Mouse (Mus musculus) yolk sac, embryonic 10.5 days (tissue): ENCODE results near the gene Thg1l.

Experiments
- DNase-seq: peaks from one replicate; pipeline ENCODE4 v3.0.0-alpha.2; 2017; ENCODE audit warnings: low spot score

The Thg1l gene

DNA sequence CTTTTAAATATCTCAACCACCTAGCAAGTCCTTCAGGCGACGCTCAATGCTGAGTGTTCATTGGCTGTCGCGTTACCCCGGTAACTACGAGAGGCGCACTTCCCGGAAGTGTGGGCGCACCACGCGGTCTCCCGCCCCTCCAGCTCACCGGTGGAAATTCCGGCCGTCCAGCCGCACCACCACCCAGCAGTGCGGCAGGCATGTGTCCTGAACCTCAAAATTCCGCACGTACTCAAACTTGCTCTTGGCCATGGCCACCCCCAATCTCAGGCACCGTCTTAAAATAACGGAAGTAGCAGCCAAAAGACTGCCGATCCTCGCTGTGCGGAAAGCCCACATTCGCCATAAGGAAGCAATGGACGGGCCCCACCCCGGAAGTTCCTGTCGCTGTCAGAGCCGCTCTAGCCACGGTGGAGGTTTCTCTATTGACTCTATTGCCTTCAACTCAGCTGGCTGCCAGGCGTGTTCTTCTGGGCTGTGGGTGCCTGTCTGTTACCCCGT, at the start of gene Thg1l:
Thg1l (minus strand) TSS at position 368 of the 501 bp plus-strand sequence.
- DNase-seq = peak; percentile 94

DNA sequence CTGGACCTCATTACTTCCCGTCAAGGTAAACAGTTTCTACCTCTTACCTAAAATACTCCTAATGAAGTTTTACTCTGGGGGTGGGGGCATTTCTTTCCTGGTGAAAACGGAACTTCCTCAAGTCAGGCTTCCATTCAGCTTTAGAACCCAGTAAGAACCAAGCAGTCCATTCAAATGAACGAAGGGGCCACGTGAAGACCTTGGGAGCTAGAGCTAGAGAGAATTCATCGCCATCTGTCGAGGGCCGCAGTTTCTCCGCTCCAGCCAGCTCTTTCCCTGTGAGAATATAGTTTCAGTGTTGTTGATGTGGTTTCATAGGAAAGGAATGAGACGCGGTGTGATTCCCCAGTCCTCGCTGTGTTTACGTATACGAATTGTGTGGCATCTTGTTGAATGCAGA, 36.8 kb upstream of the Thg1l start:
- DNase-seq = no peak

DNA sequence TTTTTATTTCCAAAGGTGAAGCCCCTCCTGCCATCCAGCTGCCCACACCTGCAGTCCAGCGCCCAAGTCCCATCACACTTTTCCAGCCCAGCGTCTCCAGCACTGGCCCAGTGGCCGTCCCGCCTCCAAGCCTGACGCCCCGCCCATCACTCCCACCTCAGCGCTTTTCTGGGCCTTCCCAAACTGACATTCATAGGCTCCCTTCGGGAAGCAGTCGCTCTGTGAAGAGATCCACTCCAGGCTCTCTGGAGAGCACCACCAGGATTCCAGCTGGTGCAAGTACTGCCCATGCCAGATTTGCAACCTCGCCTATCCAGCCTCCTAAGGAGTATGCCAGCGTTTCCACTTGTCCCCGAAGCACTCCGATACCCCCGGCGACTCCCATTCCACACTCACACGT, 36.3 kb upstream of the Thg1l start:
- peak; percentile 44 for DNase-seq

DNA sequence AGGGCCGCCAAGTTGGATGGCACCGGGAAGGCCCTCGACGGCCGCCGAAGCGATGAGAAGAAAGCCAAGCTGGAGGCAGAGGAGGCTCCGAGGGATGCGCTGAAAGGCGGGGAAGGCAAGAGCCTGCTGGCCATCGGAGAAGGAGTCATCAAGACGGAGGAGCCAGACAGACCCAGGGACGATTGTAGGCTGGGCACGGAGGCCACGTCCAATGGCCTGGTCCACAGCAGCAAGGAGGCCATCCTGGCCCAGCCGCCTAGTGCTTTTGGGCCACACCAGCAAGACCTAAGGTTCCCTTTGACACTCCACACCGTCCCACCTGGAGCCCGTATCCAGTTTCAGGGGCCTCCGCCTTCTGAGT, 25.6 kb upstream of the Thg1l start:
- no peak for DNase-seq

DNA sequence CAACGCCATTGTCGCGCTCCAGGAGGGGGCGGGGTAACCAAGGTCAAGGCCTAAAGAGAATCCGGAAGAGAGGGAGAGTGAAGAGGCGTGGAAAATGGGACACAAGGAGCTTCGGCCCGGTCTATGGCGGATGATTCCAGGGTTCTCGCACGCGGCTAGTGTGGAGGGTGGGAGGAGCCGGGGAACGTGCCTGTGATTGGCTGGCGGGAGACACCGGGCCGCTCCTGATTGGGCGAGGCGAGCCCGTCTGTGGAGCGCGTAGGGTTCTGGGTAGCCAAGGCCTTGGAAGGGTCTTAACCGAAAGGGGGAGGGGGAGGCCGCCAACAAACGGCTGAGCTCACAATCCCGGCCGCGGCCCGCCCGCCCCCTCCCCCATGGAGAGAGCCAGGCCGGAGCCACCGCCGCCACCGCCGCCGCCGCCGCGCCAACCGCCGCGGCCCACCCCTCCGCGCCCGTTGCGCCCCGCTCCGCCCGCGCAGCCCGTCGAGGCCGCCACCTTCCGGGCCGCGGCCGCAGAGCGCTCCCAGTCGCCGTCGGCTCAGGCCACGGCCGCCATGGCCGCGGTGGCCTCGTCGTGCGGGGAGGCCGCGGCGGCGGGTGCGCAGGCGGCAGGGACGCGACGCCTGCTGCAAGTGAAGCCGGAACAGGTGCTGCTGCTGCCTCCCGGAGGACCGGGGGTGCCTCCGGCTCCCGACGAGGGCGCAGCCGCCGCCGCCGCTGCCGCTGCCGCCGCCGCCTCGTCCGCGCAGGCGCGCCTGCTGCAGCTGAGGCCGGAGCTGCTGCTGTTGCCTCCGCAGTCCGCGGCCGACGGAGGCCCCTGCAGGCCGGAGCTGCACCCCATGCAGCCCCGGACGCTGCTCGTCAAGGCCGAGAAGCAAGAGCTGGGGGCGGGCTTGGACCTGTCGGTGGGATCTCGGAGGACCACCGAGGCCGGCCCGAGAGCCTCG, 24.9 kb upstream of the Thg1l start, which contains the start of gene Sox30:
Sox30 (plus strand) TSS at position 365 of the 947 bp plus-strand sequence.
- peak; percentile 73 for DNase-seq

DNA sequence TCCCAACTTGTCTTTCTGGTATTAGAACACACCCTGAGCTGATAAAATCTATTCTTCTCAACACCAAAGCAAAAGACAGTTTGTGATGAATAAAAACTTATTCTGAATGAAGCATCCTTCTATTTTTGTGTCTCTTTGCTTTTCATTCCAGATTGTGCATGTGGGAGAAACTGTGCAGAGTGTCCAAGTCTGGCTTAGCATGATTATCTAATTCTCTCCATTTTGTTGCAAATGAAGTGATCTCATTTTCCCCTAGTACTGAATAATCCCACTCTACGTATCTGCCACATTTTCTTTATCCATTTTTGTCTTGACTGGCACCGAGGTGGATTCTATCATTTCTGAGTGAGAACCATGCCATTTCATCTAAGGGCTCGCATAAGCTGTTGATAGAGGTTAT, 20.8 kb upstream of the Thg1l start:
- no peak for DNase-seq

DNA sequence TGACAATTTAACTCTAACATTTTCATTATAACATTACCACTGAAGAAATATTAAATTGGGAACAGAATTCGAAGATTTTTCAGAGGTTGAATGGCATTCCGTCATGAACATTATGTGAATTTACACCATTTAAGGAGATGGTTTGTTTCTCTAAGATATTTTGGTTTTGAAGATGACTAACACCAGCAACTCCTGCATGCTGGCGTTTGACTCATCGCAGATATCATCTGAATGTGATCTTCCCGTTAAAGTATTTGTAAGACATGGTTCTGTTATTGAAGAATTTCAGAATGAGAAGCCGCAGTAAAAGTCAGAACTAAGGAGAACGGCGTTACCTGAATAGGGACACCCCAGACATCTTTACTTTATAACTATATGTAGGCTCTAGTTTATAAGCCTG, 19.2 kb upstream of the Thg1l start:
- no peak for DNase-seq

DNA sequence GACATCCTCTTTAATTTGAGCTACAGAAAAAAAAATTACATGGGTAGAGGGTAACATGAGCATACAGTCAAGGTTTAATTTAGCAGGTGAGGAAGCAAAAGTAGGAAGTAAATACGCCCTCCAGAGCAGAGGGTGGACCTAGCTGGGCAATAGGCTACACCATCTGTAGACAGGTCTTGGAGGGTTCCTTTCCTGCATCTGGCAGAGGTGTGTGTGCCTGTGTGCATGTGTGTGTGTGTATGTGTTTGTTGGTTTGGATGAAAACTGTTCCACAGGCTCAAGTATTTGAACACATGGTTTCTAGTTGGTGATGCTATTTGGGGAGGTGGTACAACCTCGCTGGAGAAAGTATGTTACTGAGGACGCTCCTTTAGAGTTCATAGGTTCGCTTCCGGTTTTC, 18.3 kb upstream of the Thg1l start:
- DNase-seq = no peak

DNA sequence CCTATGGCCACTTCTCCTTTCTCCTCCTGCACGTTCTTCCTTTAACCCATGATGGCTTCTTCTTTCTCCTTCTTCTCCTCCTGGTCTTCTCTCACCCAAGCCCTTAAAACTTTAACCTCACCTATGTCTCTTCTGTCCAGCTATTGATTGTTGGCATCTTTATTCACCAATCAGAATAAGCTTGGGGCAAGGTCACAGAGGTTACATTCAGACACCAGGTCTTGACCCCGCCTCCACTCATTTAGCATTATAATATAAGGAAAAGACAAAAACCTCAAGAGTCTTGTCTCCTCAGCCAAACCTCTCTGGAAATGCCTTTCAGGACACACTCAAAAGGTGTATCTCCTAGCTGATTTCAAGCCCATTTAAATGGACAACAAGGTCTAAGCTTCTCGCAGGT, 13.2 kb upstream of the Thg1l start:
- no peak for DNase-seq

DNA sequence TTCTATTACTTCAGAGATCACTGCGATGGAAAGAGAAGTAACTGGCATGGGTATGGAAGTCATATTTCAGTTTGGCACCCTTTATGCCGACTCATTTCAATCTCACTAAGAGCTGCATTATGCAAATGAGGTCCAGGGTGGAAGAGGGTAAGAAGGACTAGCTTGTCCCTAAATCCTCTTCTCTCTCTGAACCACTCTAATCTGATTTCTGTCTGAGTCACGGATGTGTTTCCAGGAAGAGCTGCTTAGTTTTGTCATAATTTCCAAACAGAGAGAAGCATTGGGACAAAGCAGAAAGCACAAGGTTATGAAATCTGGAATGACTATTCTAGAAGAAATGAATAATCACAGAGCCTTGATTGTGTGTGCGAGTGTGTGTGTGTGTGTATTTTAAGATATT, 11.6 kb upstream of the Thg1l start:
- no peak for DNase-seq

DNA sequence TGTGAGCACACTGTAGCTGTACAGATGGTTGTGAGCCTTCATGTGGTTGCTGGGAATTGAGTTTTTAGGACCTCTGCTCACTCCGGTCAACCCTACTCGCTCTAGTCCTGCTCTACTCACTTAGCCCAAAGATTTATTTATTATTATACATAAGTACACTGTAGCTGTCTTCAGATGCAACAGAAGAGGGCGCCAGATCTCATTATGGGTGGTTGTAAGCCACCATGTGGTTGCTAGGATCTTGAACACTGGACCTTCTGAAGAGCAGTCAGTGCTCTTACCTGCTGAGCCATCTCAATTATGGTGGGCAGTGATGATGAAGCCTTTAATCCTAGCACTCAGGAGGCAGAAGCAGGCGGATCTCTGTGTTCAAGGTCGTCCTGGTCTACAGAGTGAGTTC, 4.7 kb upstream of the Thg1l start:
- no peak for DNase-seq

DNA sequence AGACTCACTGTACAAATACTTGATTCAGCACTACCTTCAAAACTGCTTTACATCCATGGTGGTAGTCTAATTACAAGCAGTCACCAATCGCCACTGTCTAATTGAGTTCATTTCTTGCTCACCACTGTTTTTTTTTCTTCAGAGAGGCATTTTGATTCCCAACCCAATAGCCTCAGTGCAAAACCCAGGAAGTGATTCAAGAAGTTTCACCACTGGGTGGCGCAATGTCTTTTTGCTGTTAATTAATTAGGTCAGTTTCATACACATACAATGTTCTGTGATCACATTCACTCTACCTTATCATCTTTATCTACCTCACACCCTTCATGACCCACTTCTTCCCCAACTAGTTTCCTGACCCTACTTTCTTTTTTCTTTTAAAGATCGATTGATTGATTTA, 4.3 kb upstream of the Thg1l start:
- no peak for DNase-seq

DNA sequence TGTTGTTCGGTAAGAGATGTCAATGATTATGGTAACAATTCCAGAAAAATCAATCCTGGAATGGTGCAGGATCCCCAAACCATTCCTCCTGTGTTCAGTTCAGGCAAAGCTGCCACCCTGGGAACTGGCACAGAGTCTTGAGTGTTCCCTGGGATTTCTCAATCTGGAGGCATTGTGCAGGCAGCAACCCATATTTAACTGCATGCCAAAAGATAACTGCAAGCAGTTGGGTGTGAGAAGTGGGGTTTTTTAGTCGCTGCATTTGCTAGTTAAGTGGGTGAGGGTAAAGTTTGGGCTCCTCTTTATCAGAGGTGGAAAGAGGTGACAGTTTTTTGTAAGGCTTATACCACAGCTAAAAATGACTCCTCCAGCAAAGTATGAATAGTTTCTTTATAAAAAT, 7.8 kb downstream of the Thg1l start:
- no peak for DNase-seq

DNA sequence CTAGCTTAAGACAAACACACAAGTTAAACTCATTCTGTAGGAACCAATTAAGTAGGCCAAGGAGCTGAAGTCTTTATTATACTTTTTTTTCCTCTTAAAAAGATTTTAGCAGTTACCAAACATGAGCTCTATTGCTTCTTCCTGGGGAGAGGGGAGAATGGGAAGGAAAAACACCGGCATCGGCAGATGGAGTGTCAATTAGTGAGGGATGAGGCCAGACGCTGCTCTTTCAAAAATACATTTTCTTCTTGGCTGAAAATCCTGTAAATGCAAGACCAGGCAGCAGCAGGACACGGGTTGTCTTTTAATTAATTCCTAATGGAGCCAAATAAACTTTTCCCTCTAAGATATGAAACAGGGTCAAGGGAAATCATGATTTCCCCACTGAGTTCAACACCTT, 8.5 kb downstream of the Thg1l start:
- DNase-seq = no peak

DNA sequence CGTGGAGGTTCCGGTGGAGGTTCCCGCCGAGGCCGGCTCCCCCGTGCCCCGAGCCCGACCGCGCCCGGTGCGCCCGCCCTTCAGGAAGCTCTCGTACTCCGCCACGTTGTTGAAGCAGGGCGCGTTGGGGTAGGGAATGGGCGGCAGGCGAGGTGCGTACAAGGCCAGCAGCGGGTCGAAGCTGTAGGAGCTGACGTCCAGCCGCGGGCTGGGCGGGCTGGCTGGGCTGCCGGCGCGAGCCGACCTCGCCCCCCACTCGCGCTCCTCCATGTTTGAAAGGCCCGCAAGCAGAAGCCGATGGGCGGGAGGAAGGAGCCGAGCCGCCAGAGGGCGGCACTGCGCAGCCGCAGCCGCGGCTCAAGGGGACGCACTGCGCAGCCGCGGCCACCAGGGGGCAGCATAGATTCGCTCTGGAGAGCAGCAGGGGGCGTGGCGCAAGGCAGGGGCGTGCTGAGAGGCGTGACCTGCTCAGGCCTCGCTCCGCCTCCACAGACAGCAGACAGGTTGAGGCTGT, 10.6 kb downstream of the Thg1l start, which contains the start of gene Lsm11:
Lsm11 (minus strand) TSS at position 293 of the 514 bp plus-strand sequence.
- peak; percentile 93 for DNase-seq

DNA sequence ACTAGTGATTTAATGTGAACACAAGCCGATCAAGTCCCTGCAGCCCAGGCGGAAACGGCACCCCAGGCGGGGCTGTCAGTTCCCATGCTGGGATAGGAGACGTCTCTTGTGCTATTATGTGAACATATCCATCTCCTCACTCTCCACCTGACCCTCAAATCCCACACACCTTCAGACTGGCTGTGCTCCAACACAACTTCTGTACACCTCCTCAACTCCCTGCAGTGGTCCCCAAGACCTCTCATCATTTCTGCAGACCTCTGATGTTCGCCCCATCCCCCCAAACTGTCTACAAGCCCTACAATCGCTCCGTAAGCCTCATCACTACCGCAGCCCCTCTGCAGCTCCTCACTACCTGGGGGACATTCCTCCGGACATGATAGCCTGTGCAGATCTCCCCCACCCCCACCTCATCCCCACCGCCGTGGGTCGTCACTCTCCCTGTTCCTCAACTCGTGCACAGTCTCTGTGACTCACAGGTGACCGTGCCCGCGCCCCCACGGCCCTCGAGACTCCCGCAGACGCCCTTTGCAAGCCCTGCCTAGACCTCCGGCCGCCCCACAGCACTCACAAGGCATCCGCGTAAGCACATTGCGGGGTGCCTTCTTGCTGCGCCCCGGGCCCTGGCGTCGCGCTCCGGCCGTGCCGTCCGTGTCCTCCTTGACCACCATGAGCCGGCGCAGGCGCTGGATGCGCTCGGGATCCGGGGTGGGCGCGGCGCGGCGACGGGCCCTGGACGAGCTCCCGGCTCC, 11.2 kb downstream of the Thg1l start:
- no peak for DNase-seq

DNA sequence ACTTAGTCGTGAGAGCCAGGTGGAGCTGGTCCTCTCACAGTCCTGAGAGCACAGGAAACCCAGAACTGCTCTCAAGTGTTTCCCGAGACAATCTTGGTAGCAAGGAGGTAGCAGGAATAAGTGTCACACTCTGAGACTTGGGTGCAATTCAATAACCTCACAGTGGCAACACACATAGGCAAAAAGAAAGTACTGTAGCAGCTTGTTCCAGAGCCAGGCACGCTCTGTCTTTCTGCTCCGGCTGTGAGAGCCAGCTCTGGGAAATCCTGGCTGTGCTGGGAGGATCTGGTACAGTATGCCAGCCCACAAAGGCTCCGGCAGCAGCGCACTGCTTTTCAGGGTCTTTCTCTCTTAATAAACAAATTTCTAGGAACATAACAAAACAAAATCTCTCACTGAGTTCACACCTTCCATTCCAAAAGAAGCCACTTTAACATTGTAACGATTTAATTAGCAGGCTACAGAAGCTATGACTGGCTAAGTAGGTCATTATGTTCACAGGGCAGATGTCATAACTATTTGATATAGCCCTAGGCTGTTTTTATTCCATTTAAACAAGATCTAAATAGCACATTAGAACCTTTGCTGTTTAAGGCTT, 12.1 kb downstream of the Thg1l start:
- no peak for DNase-seq

DNA sequence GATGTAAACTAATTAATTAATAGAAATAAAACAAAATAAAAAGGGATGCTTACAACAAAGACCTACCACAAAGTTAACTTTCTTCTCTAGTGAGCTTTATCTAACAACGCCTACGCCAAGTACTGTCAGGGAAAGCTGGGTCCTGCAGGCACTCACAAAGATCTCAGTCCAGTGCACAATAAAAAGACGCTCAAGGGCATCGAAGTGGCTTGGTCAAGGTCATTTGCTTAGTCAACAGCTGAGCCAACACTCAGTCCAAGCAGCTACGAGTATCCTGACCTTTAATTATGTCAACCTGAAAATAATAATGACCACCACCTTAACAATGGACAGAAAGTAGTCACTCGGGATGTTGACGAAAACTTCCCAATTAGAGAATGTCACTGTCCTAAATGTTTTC, 13.0 kb downstream of the Thg1l start:
- no peak for DNase-seq

DNA sequence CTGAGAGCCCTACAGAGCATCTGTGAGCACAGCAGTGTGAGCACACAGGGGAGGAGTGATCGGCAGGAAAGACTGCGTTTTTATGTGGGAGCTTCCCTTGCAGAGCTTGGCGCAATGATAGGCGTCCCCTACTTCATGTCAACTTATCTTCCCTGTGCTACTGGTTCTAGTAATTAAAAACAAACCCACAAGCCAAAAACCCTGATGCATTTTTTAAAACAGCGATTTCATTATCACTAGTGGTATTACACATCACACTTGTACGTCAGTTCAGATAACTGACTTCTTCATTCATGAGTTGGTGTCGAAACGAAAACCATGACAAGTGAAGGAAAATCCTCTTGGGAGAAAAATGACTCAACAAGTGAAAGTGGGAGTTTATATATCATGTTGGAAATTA, 16.4 kb downstream of the Thg1l start:
- DNase-seq = no peak

DNA sequence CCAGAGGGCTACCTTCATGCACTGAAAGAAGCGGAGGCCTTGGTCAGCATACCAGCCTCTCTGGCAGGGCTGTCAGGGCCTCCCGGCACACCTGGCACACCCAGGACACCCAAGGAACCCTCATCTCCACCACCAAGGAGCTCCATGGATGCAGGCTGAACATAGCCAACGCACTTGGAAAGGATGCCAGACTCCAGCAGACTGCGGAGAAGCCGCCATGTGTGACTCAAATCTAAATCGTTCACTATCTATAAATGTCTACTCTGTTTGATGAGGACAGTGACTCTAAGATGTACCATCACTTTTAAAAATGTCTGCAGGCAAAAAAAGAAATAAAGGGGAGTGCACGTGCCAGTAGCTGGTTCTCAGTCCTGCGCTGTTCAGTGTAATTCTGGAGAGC, 17.8 kb downstream of the Thg1l start:
- DNase-seq = no peak

DNA sequence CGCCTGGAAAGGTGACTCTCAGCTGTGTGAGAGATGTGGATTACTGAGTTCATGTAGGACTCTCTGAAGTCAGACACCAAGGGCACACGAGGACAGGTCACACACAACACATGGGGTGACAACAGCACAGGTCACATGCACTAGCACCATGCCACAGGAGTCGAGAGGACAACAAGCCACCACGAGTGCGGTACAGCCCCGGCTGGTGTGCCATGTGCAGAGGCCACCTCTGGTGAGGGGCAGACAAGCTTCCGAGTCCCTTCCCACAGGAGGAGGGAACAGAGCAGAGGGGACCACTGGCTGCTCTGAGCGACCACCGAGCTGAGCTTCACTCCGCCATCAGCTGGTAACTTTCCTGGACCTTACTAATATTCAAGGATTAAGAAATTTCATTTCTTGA, 22.5 kb downstream of the Thg1l start:
- no peak for DNase-seq

DNA sequence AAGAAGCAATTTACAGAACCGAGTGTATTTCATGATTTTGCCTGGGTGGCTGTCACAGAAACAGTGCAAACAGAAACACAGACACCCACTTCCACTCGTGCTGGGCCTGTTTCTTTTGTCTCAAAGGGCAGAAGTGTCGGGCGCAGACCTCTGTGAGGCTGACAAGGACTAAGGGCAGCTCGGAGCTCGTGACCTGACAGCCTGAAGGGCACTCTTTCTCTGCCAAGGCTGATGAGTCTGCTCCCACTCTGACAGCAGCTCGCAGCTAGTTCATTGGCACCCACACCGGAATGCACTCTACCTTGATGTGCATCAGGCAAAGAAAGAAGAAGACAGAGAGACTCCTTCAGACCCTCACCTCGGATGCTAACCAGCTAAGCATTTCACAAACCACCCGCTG, 25.8 kb downstream of the Thg1l start:
- DNase-seq = no peak
